Mouse (Mus musculus) T-cell, adult 2 months (primary cell): ENCODE measurements around the gene Scrn1.

ENCODE experiments used
- DNase-seq: peaks from one replicate; pipeline ENCODE4 v3.0.0; 2022; ENCODE audit warnings: low spot score

Scrn1 gene

DNA sequence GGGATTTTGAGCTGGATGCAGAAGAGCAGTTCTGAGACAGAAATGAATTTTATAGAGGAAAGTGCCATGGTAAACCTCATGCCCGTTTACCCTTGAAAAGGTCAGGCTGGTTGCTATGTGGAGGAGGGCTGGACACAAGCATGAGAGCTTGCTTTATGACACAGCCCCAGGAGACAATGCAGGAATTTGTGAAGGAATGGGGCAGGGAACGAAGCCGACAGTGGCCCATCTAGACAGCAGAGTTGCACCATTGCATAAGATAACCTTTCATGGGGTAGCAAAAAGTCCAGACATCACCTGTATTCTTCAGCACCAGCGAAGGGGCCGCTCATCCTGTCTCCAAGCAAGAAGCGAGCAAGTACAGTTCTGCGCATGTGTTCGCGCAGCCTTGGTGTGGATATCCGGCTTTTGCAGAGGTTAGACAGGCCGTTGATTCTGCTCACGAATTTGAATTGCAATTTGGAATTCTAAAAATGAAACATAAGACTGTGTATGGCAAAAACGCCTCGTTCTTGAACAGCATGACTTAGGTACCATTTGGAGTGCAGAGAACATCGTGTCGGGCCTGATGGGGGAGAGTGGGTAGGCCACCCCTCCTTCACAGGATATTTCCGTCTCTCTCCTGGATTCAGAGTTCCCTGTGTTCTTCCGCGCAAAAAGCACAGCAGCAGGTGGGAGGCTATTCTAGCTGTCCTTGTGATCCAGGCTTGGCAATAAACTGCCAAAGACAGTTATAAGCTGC is 90.2 kb downstream of the Scrn1 start:
- DNase-seq = no peak

DNA sequence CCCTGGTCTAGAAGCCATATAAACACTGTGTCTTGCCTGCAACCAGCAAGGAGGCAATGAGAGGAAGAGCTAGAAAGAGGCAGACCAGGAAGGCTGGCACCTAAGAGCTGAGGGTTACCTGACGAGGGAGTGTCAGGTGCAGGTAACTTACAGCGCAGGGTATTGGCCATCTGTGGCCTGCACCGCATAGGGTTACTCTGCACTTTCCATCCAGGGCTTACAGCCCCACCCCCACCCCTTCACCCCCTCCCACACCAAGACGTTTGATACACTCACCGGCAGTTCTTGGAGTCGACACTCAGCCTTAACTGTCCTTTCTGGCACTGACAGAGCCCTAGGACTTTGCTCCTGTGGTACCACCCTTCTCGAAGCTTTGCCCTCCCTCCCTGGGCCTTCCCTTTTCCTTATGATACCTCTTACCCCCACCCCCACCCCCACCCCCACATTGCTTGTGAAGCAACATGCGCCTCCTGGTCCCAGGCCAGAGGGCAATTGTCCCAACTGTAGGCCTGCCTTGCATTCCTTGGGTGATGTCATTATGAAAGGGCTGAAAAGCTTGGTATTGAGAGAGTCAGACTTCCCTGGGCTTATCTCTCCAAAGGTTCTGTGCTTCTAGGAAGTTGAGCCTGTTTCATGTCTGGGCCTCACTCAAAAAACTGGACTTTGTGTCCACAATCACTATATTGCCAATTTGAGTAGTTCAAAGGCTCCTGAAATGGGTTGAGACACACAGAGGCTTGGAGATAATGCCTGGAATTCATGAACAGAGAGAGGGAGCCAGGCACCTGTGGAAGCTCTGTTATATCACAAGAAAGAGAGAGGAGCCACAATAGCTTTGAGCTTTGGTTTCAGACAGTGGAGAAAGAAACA is 93.2 kb downstream of the Scrn1 start:
- DNase-seq = no peak

DNA sequence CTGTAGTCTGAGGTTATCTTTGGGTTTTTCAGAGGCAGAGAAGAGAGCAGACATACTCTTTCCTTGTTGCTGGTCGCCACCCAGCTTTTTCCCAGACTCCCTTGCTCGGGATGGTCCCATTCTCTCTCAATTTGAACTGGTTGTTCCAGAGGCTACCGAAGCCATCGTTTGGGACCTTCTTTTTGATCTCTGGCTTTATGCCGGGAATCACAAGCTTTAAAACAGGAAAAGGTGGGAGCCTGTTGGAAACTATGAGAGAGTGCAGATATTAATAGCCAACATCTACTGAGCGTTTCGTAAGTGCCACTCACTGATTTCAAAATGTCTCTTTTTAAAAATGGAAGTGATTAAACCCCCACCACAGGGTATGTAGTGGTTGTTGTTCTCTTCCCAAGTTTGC is 94.4 kb downstream of the Scrn1 start:
- no peak for DNase-seq

DNA sequence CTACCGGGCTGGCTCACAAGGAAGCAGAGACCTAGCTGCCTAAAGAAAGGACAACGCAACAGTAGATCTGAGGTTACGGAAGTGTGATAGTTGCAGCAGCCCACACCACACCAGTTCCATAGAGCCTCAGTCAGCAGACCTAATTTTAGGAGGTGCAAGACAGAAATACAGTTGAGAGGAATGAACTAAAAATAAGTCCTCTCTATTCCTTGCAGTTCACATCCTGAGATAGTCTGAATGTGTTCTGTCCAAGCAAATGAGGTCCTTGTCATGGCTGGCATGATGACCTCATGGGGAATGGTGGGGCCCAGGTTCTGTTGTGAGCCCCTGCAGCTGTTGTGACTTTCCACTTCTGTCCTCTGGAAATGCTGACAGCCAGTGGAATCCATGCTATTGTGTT is 98.9 kb downstream of the Scrn1 start:
- no peak for DNase-seq

DNA sequence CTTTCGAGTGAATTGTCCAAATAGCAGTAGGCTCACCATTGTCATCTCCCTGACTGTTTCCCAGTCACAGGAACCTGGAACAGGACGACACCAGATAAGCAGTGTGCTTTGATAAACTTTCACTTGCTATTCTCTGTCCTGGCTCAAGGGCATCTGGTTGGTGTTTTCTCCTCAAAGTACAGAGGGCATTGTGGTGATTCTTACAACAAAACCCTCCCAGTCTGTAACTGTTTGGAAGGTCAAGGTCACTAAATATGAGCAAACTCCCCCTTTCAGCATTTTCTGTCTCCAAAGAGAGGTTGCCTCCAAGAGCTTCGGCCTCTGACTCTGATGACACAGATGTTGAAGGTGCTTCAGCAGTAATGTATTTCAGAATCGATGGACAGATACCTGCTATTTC is 101.4 kb downstream of the Scrn1 start:
- no peak for DNase-seq

DNA sequence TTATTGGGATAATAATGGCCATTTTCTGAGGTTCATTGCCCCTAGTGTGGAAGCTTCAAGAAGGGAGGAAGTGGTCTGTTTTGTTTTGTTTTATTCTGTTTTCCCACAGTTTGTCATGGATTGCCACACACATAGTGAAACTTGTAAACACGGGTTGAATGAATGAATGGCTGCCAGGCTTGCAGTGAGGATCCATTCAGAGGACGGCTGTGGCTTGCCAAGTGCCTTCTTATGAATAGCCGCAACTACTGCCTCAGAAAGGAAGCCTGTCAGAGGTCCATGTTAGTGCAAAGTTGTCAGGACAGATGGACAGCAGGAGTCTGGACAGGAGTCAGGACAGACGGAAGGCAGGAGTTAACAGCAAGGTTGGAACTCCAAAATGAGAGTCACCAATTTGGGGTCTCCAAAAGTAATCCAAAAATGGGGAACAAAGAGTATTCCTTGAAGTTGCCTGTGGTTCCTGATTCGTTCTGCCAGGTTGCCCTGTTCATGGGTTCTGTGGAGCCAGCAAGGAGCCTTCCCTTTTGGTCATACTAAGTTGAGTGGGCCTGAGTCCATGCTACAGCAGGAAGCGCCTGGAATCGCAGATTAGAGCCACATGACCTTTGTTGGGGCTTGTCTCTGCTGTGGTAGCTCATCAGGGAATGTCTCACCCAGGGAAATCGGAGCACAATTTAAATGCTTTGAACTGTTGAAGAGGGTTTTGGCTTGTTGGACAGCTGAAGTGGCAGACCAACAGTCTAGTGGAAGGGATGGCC is 102.4 kb downstream of the Scrn1 start:
- no peak for DNase-seq

DNA sequence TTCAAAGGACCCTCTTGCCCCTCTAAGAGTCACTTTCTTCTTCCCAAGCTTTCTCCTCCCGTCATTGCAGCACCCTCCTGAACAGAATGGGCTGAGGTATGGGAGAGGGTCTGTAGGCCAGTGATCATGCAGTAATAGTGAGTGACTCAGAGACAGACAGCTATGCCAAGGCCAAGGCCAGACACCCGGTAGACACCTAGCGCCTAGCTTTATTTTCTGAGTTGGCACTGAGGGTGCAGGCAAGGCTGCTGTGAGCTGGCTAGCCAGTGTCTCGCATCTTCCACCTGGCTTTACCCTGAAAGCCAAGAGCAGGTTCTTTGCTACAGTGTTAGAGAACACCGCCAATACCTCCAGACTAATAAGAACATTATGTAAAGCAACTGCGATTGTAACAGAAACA is 103.5 kb downstream of the Scrn1 start:
- DNase-seq = no peak

DNA sequence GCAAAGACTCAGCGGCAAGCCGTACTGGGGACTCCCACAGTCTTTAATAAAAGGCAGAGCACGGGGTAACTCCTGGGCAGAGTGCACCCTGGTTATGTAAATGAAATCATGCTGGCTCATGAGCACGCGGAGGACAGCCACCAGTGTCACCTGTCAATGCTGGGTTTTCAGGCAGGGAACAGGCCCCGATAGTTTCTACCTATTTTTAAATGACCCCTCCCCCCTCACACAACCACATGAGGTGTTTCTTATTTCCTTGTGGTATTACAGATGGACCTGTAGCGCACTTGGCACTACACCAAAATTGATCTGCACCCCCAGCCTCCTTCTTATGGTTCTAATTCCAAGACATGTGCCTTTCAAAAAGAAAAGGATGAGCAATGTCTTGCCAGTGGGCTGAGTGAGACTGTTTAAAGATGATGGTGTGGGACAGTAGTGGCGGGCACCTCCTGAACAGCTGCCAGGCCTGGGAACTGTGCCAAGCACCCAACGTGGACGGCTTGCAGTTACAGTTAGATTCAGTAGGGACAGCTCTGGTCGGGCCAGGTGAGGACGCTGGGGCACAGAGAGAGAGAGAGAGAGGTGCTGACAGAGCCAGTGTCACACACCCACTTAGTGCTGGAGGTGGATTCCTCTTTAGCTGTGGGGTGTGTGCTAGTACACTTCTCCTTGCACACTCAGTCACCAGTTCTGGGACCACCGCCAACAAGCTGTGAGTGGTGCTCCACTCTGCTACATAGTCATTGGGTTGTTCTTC is 105.2 kb downstream of the Scrn1 start:
- no peak for DNase-seq

DNA sequence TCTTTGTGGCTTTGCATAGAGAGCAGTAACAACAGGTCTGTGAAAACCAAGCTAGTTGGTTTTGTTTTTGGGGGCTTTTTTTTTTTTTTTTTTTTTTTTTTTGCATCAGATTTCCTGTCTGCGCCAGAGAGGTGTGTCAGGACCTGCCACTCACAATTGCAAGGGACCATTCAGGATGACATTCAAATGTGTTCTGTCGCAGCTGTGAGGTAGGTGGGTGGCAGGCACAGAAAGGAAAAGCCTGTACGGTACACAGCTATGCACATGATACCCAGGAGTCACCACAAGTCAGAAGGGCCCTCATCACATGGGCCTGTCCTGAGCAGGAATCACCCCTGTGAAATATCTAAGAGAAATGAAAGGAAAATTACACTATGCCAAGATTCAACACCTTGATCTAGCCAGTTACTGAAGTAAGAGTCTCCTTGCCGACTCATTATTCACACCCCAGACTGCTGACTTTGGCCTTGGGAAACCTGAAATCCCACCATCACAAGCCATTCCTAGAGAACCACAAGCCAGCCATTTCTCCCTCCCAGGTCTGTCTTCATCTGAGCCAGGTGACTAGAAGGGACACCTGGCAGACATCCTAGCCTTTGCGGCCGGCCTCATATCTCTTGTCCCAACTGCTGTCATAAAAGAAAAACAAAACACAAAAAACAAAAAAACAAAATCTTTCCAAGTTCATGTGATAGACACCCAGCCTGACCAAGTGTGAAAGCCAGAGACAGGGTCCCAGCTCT is 105.9 kb downstream of the Scrn1 start:
- no peak for DNase-seq

DNA sequence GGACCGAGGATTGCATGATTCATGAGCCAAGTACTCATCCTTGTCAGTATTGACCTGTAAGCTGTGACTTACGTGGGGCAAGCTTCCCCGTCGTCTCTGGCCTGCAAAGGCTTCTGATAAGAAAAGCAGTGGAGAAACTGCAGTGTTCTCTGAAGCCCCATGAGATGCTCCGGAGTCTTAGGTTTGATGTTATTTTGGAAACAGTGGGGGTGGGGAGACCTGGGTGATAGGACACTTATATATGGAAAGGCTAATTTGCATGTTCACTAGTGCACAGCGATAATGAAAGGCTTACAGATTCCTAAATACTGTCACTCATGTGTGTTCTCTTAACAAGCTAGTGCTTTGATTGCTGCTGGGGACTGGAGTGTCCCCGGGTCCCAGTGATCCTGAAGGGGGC is 106.6 kb downstream of the Scrn1 start:
- DNase-seq = no peak
